Mouse (Mus musculus) lung, adult 2 months (tissue): ENCODE results near the gene Ddx25.

Source experiments
- CTCF ChIP-seq: fragments of 200-500 bp; IDR thresholded peaks from 2 replicates; pipeline ENCODE4 v1.5.1; 2011; ENCODE audit warnings: mild to moderate bottlenecking, low read length, control low read depth; ENCODE audit not compliant: insufficient read depth
- POLR2A ChIP-seq: fragments of 200-500 bp; IDR thresholded peaks from 2 replicates; pipeline ENCODE4 v1.6.1; 2011; ENCODE audit warnings: low read depth, mild to moderate bottlenecking, control low read depth, low read length, borderline replicate concordance; ENCODE audit errors: extremely low read depth

GRCm38 (mm10) chr9:35494937-35495336, 63.4 kb downstream of the Ddx25 start:
- TF ChIP-seq CTCF (no peak), POLR2A (no peak)
